Mouse (Mus musculus): ENCODE measurements around the gene Fut8. TPM values are rescaled to one million over a fixed set of nuclear protein-coding genes. Genes with fewer than 3 reads are reported as not detected.

Gene Fut8
- polyA plus RNA-seq, 1 experiment from 2014 or later, result 64.6 TPM

- peak; percentile 17; the same call in 1 of the 2 replicates for ATAC-seq
- no peaks in the 10 kb centered on the region for H3K36me3 ChIP-seq (ENCODE audit: control insufficient read depth, insufficient read depth, low read length)
- no peak overlapping the region for H3K27ac ChIP-seq (ENCODE audit: low read depth, low read length)
- H3K27me3 ChIP-seq (replicated peaks; ENCODE audit: control insufficient read depth, insufficient read depth, low read length), result no peaks in the 10 kb centered on the region
- H3K9me3 ChIP-seq (ENCODE audit: control insufficient read depth, low read length), result no peaks in the 10 kb centered on the region
- no peak overlapping the region for H3K9ac ChIP-seq (ENCODE audit: low read depth, low read length)
- WGBS, result 56% methylated on average over 5 of the region's 5 CpGs
- H3K4me2 ChIP-seq (ENCODE audit: low read length), result no peak overlapping the region
- no peaks in the 10 kb centered on the region for H3K4me1 ChIP-seq (ENCODE audit: control insufficient read depth, insufficient read depth, low read depth, low read length)
- H3K4me3 ChIP-seq (ENCODE audit: low read length), result no peak overlapping the region
These were observed 262.6 kb downstream of the Fut8 start for GRCm38 (mm10) chr12:77500439-77501055.

DNA sequence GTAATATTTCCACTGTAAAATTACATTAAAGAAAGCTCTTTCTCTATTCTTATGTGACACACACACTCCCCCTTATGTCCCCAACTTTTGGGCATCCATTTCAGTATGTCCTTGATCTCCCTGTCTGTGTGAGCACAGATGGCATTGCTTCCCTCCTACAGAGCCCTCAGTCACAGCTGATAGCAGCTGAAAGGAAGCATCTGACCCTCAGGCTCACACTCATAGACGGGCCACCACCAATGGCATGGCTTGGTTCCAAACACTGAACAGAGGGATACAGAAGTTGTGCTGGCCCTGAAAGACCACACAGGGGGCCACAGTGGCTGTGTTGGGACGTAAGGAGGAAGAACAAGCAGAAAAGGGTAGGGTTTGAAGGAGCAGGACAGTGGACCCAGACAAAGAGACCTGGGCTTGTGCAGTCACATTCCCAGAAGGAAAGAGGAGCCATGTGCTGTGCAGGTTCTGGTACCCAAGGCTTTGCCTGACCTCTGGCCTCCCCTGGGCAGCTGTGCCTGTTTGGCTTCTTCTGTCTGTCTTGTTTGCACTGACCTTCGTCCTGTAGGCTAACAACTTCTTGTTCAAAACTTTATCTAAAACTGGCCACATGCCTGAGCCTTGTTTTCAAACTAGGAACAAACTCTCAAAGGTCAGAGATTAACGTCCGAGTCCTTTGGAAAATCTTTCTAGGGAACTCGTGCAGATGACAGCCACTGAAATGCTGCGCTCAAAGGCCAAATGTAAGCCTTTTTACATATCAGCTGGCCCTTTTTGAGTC lies 263.7 kb downstream of the Fut8 start:
- no peaks in the 10 kb centered on the region for H3K9me3 ChIP-seq (ENCODE audit: control insufficient read depth, low read length)
- H3K4me1 ChIP-seq (ENCODE audit: control insufficient read depth, insufficient read depth, low read depth, low read length), result no peaks in the 10 kb centered on the region
- H3K36me3 ChIP-seq (ENCODE audit: control insufficient read depth, insufficient read depth, low read length), result no peaks in the 10 kb centered on the region
- H3K4me2 ChIP-seq (ENCODE audit: low read length), result no peak overlapping the region
- no peaks in the 10 kb centered on the region for H3K27me3 ChIP-seq (replicated peaks; ENCODE audit: control insufficient read depth, insufficient read depth, low read length)
- H3K27ac ChIP-seq (ENCODE audit: low read depth, low read length), result no peak overlapping the region
- H3K4me3 ChIP-seq (ENCODE audit: low read length), result no peak overlapping the region
- peak; percentile 67; the same call in 1 of the 2 replicates for ATAC-seq
- no peak overlapping the region for H3K9ac ChIP-seq (ENCODE audit: low read depth, low read length)
- WGBS, result 50% methylated on average over 7 of the region's 7 CpGs

- Histone ChIP-seq H3K9me3 (ENCODE audit: control insufficient read depth, low read length) (no peaks in the 10 kb centered on the region), H3K4me3 (ENCODE audit: low read length) (no peak overlapping the region), H3K4me2 (ENCODE audit: low read length) (no peak overlapping the region)
These were observed 264.3 kb downstream of the Fut8 start for GRCm38 (mm10) chr12:77502243-77502642.

GRCm38 (mm10) chr12:77505431-77505830 lies 267.5 kb downstream of the Fut8 start:
- Histone ChIP-seq H3K36me3 (ENCODE audit: control insufficient read depth, insufficient read depth, low read length) (no peaks in the 10 kb centered on the region), H3K4me2 (ENCODE audit: low read length) (no peak overlapping the region), H3K4me1 (ENCODE audit: control insufficient read depth, insufficient read depth, low read depth, low read length) (no peaks in the 10 kb centered on the region), H3K9ac (ENCODE audit: low read depth, low read length) (no peak overlapping the region), H3K27me3 (replicated peaks; ENCODE audit: control insufficient read depth, insufficient read depth, low read length) (no peaks in the 10 kb centered on the region), H3K4me3 (ENCODE audit: low read length) (no peak overlapping the region), H3K27ac (ENCODE audit: low read depth, low read length) (no peak overlapping the region), H3K9me3 (ENCODE audit: control insufficient read depth, low read length) (no peaks in the 10 kb centered on the region)
- ATAC-seq, result no peak
- WGBS, result 89% methylated on average over 2 of the region's 2 CpGs

More at GRCm38 (mm10) chr12:77502243-77502642, 264.3 kb downstream of the Fut8 start:
- Histone ChIP-seq H3K4me1 (ENCODE audit: control insufficient read depth, insufficient read depth, low read depth, low read length) (no peaks in the 10 kb centered on the region), H3K27me3 (replicated peaks; ENCODE audit: control insufficient read depth, insufficient read depth, low read length) (no peaks in the 10 kb centered on the region), H3K27ac (ENCODE audit: low read depth, low read length) (no peak overlapping the region), H3K36me3 (ENCODE audit: control insufficient read depth, insufficient read depth, low read length) (no peaks in the 10 kb centered on the region), H3K9ac (ENCODE audit: low read depth, low read length) (no peak overlapping the region)
- 80% methylated on average over 3 of the region's 3 CpGs for WGBS
- no peak for ATAC-seq

- Histone ChIP-seq H3K4me1 (ENCODE audit: control insufficient read depth, insufficient read depth, low read depth, low read length) (no peaks in the 10 kb centered on the region), H3K4me3 (ENCODE audit: low read length) (no peak overlapping the region), H3K27me3 (replicated peaks; ENCODE audit: control insufficient read depth, insufficient read depth, low read length) (no peaks in the 10 kb centered on the region), H3K4me2 (ENCODE audit: low read length) (no peak overlapping the region), H3K9me3 (ENCODE audit: control insufficient read depth, low read length) (no peaks in the 10 kb centered on the region), H3K36me3 (ENCODE audit: control insufficient read depth, insufficient read depth, low read length) (no peaks in the 10 kb centered on the region), H3K9ac (ENCODE audit: low read depth, low read length) (no peak overlapping the region), H3K27ac (ENCODE audit: low read depth, low read length) (no peak overlapping the region)
- WGBS, result 93% methylated on average over 24 of the region's 24 CpGs
- no peak for ATAC-seq
These were observed 269.8 kb downstream of the Fut8 start for GRCm38 (mm10) chr12:77507770-77508169.

DNA sequence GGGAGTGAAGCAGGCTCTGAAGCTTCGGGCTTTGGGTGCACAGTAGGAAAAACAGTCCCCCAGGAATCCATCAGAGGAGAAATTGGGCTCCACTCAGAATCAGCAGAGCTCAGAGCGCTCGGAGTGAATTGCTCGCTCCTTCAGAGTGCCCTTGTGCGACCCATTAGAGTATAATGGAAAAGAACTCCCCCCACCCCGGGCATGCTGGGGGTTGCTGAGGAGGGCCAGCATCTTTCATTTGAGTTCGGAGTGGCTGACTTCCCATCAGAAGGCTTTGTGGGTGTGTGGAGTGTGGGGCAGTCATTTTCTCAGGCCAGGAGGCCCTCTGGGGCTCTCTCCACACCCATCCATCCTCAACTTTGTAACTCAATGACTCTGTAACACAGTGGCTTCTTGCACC lies 272.8 kb downstream of the Fut8 start:
- Histone ChIP-seq H3K36me3 (ENCODE audit: control insufficient read depth, insufficient read depth, low read length) (no peaks in the 10 kb centered on the region), H3K4me2 (ENCODE audit: low read length) (no peak overlapping the region), H3K9ac (ENCODE audit: low read depth, low read length) (no peak overlapping the region), H3K4me3 (ENCODE audit: low read length) (no peak overlapping the region), H3K4me1 (ENCODE audit: control insufficient read depth, insufficient read depth, low read depth, low read length) (no peaks in the 10 kb centered on the region), H3K27ac (ENCODE audit: low read depth, low read length) (no peak overlapping the region), H3K9me3 (ENCODE audit: control insufficient read depth, low read length) (no peaks in the 10 kb centered on the region), H3K27me3 (replicated peaks; ENCODE audit: control insufficient read depth, insufficient read depth, low read length) (no peaks in the 10 kb centered on the region)
- 69% methylated on average over 7 of the region's 7 CpGs for WGBS
- ATAC-seq, result no peak

GRCm38 (mm10) chr12:77511206-77511605 lies 273.3 kb downstream of the Fut8 start:
- Histone ChIP-seq H3K27ac (ENCODE audit: low read depth, low read length) (no peak overlapping the region), H3K27me3 (replicated peaks; ENCODE audit: control insufficient read depth, insufficient read depth, low read length) (no peaks in the 10 kb centered on the region), H3K4me1 (ENCODE audit: control insufficient read depth, insufficient read depth, low read depth, low read length) (no peaks in the 10 kb centered on the region), H3K4me3 (ENCODE audit: low read length) (no peak overlapping the region), H3K9me3 (ENCODE audit: control insufficient read depth, low read length) (no peaks in the 10 kb centered on the region), H3K9ac (ENCODE audit: low read depth, low read length) (no peak overlapping the region), H3K4me2 (ENCODE audit: low read length) (no peak overlapping the region), H3K36me3 (ENCODE audit: control insufficient read depth, insufficient read depth, low read length) (no peaks in the 10 kb centered on the region)
- ATAC-seq, result no peak
- WGBS, result 67% methylated on average over 9 of the region's 9 CpGs

GRCm38 (mm10) chr12:77511631-77512030 lies 273.7 kb downstream of the Fut8 start:
- H3K4me2 ChIP-seq (ENCODE audit: low read length), result no peak overlapping the region
- no peaks in the 10 kb centered on the region for H3K9me3 ChIP-seq (ENCODE audit: control insufficient read depth, low read length)
- WGBS, result 82% methylated on average over 3 of the region's 3 CpGs
- no peaks in the 10 kb centered on the region for H3K4me1 ChIP-seq (ENCODE audit: control insufficient read depth, insufficient read depth, low read depth, low read length)
- no peak overlapping the region for H3K9ac ChIP-seq (ENCODE audit: low read depth, low read length)
- no peak overlapping the region for H3K4me3 ChIP-seq (ENCODE audit: low read length)
- H3K36me3 ChIP-seq (ENCODE audit: control insufficient read depth, insufficient read depth, low read length), result no peaks in the 10 kb centered on the region
- H3K27me3 ChIP-seq (replicated peaks; ENCODE audit: control insufficient read depth, insufficient read depth, low read length), result no peaks in the 10 kb centered on the region
- H3K27ac ChIP-seq (ENCODE audit: low read depth, low read length), result no peak overlapping the region
- ATAC-seq, result no peak

GRCm38 (mm10) chr12:77516805-77517204 lies 278.9 kb downstream of the Fut8 start:
- no peaks in the 10 kb centered on the region for H3K27me3 ChIP-seq (replicated peaks; ENCODE audit: control insufficient read depth, insufficient read depth, low read length)
- 86% methylated on average over 6 of the region's 6 CpGs for WGBS
- ATAC-seq, result no peak
- no peak overlapping the region for H3K4me2 ChIP-seq (ENCODE audit: low read length)
- H3K36me3 ChIP-seq (ENCODE audit: control insufficient read depth, insufficient read depth, low read length), result no peaks in the 10 kb centered on the region
- H3K4me3 ChIP-seq (ENCODE audit: low read length), result no peak overlapping the region
- H3K27ac ChIP-seq (ENCODE audit: low read depth, low read length), result no peak overlapping the region
- no peaks in the 10 kb centered on the region for H3K4me1 ChIP-seq (ENCODE audit: control insufficient read depth, insufficient read depth, low read depth, low read length)
- H3K9ac ChIP-seq (ENCODE audit: low read depth, low read length), result no peak overlapping the region
- H3K9me3 ChIP-seq (ENCODE audit: control insufficient read depth, low read length), result no peaks in the 10 kb centered on the region
